Mouse (Mus musculus) hindbrain, embryonic 15.5 days (tissue): ENCODE measurements around the gene Lamc1. TPM values are rescaled to one million over a fixed set of nuclear protein-coding genes. Genes with fewer than 3 reads are reported as not detected.
"Not testable (repeated sequence)": the region's sequence is repeated elsewhere in the genome, so short reads cannot be mapped to it uniquely, and the experiment has no call there.

Experiments used
- ATAC-seq: fragments of 200-750 bp; cut with Nextera tagmentation; 2 replicates; pipeline ENCODE4 v1.8.0; 2017; ENCODE audit warnings: low read depth, moderate number of reproducible peaks, moderate TSS enrichment; ENCODE audit not compliant: low FRiP score
- H3K27ac ChIP-seq: fragments of 300-500 bp; sonication (generic); replicated peaks from 2 replicates; pipeline ENCODE4 v1.5.1; 2015; ENCODE audit warnings: mild to moderate bottlenecking, inconsistent platforms
- H3K27me3 ChIP-seq: fragments of 300-500 bp; sonication (generic); 2 replicates; pipeline ENCODE4 v1.6.1; 2015; ENCODE audit warnings: control low read depth, inconsistent platforms
- H3K36me3 ChIP-seq: fragments of 300-500 bp; sonication (generic); 2 replicates; pipeline ENCODE4 v1.6.1; 2015; ENCODE audit warnings: control low read depth, inconsistent platforms
- H3K4me1 ChIP-seq: fragments of 300-500 bp; sonication (generic); replicated peaks from 2 replicates; pipeline ENCODE4 v1.6.1; 2015; ENCODE audit warnings: control low read depth, inconsistent platforms
- H3K4me2 ChIP-seq: fragments of 300-500 bp; sonication (generic); 2 replicates; pipeline ENCODE4 v1.6.1; 2015; ENCODE audit warnings: moderate library complexity, mild to moderate bottlenecking, inconsistent platforms
- H3K4me3 ChIP-seq: fragments of 300-500 bp; sonication (generic); 2 replicates; pipeline ENCODE4 v1.5.1; 2015; ENCODE audit warnings: mild to moderate bottlenecking, inconsistent platforms
- H3K9ac ChIP-seq: fragments of 300-500 bp; sonication (generic); 2 replicates; pipeline ENCODE4 v1.6.1; 2015; ENCODE audit warnings: inconsistent platforms
- H3K9me3 ChIP-seq: fragments of 300-500 bp; sonication (generic); 2 replicates; pipeline ENCODE4 v1.6.1; 2016; ENCODE audit warnings: control low read depth, inconsistent platforms
- WGBS: fragments of 180-500 bp; shearing (Covaris S2); methylation state at CpG from one replicate; pipeline ENCODE4 v1.1.7; 2015; 5-methylcytosine and 5-hydroxymethylcytosine counted together
- polyA plus RNA-seq: library from polyadenylated mRNA; unstranded; fragments of >200 nt; fragmentation: Nextera tagmentation; extraction: Ambion mirVana; gene quantifications from 2 replicates; pipeline ENCODE4 v1.2.1, GENCODE M21; 2015

Gene Lamc1
- polyA plus RNA-seq, 1 experiment from 2014 or later, result 19.2 TPM

GRCm38 (mm10) chr1:153310190-153310589, 22.4 kb downstream of the Lamc1 start:
- Histone ChIP-seq H3K27ac (no peak overlapping the region), H3K36me3 (no peaks in the 10 kb centered on the region), H3K9ac (no peak overlapping the region), H3K4me1 (peaks cover 22% of the 10 kb centered on the region), H3K4me2 (no peak overlapping the region), H3K27me3 (no peaks in the 10 kb centered on the region), H3K4me3 (no peak overlapping the region), H3K9me3 (no peaks in the 10 kb centered on the region)
- WGBS, result 91% methylated on average over 5 of the region's 5 CpGs
- ATAC-seq, result no peak

- ATAC-seq, result no peak
- Histone ChIP-seq H3K27me3 (no peaks in the 10 kb centered on the region), H3K4me2 (no peak overlapping the region; the same call in 1 of the 2 replicates), H3K36me3 (no peaks in the 10 kb centered on the region), H3K4me3 (no peak overlapping the region), H3K9me3 (no peaks in the 10 kb centered on the region), H3K4me1 (peaks cover 22% of the 10 kb centered on the region), H3K9ac (no peak overlapping the region), H3K27ac (peak overlapping the region; percentile 22; the same call in 1 of the 2 replicates)
- WGBS, result 77% methylated on average over 4 of the region's 4 CpGs
Measured at GRCm38 (mm10) chr1:153309310-153309709, 23.3 kb downstream of the Lamc1 start.

GRCm38 (mm10) chr1:153308915-153309296, 23.7 kb downstream of the Lamc1 start:
- H3K36me3 ChIP-seq, result no peaks in the 10 kb centered on the region
- H3K27me3 ChIP-seq, result no peaks in the 10 kb centered on the region
- peak overlapping the region; percentile 21 for H3K4me2 ChIP-seq
- no peak overlapping the region for H3K4me3 ChIP-seq
- no peak overlapping the region for H3K9ac ChIP-seq
- no peaks in the 10 kb centered on the region for H3K9me3 ChIP-seq
- peaks cover 22% of the 10 kb centered on the region for H3K4me1 ChIP-seq
- WGBS, result 42% methylated on average over 10 of the region's 10 CpGs
- peak overlapping the region; percentile 69 for H3K27ac ChIP-seq
- ATAC-seq, result peak; percentile 59; the same call in 1 of the 2 replicates

DNA sequence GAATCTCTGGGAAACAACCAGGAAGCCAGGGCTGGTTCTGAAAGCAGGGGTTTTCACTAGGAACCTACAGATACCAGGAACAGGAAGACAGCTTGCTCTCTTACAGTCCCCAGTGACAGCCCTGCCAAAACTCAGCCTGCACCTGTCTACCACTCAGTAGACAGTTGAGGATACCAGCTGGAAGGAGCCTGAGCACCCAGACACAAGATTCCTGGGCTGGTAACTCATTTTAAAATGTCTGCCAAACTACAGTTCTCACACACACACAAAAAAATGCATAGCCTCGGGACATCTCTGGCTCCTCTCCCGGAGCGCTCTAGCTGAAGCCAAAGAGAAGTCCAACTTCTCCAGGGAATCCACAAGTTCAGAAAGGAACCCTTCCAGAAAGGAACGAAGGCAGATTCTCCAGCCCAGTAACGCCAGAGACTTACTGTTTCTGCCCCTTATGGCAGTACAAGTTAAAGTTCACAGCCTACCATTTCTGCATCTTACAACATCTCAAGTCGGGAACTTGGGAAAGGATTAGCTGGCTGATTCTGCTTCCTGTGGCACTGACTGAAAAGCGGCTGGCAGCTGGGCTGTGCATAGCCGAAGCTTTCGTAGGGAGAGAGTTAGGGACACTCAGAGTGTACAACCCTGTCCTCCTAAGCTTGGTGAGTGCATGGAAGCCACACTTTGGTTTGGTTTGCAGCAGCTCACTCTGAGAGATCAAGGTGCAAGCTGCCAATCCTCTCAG, 24.2 kb downstream of the Lamc1 start:
- Histone ChIP-seq H3K9me3 (no peaks in the 10 kb centered on the region), H3K4me1 (peaks cover 22% of the 10 kb centered on the region), H3K36me3 (no peaks in the 10 kb centered on the region), H3K4me3 (no peak overlapping the region), H3K27ac (peak overlapping the region; percentile 69), H3K27me3 (no peaks in the 10 kb centered on the region), H3K9ac (no peak overlapping the region), H3K4me2 (peak overlapping the region; percentile 21)
- peak; percentile 65; the same call in 1 of the 2 replicates for ATAC-seq
- WGBS, result 60% methylated on average over 9 of the region's 9 CpGs

GRCm38 (mm10) chr1:153307509-153308178, 24.9 kb downstream of the Lamc1 start:
- no peaks in the 10 kb centered on the region for H3K36me3 ChIP-seq
- H3K9me3 ChIP-seq, result no peaks in the 10 kb centered on the region
- 74% methylated on average over 12 of the region's 12 CpGs for WGBS
- H3K4me2 ChIP-seq, result no peak overlapping the region
- peak overlapping the region; percentile 69 for H3K27ac ChIP-seq
- no peak overlapping the region for H3K9ac ChIP-seq
- H3K4me1 ChIP-seq, result peaks cover 22% of the 10 kb centered on the region
- H3K4me3 ChIP-seq, result no peak overlapping the region
- 0 out of 2 replicates have a peak, but pooled peaks have one; percentile 11 for ATAC-seq
- H3K27me3 ChIP-seq, result no peaks in the 10 kb centered on the region

GRCm38 (mm10) chr1:153305728-153306127, 26.9 kb downstream of the Lamc1 start:
- not testable (repeated sequence) for H3K4me2 ChIP-seq, H3K36me3 ChIP-seq, H3K4me3 ChIP-seq, H3K9ac ChIP-seq, H3K9me3 ChIP-seq, H3K27ac ChIP-seq, H3K27me3 ChIP-seq, ATAC-seq
- WGBS, result 84% methylated on average over 9 of the region's 9 CpGs
- H3K4me1 ChIP-seq, result peaks cover 22% of the 10 kb centered on the region

GRCm38 (mm10) chr1:153305249-153305648, 27.3 kb downstream of the Lamc1 start:
- 94% methylated on average over 22 of the region's 22 CpGs for WGBS
- H3K4me2 ChIP-seq, H3K36me3 ChIP-seq, ATAC-seq, H3K9ac ChIP-seq, H3K9me3 ChIP-seq, H3K27ac ChIP-seq, H3K4me3 ChIP-seq, H3K27me3 ChIP-seq: not testable (repeated sequence)
- H3K4me1 ChIP-seq, result peaks cover 22% of the 10 kb centered on the region

DNA sequence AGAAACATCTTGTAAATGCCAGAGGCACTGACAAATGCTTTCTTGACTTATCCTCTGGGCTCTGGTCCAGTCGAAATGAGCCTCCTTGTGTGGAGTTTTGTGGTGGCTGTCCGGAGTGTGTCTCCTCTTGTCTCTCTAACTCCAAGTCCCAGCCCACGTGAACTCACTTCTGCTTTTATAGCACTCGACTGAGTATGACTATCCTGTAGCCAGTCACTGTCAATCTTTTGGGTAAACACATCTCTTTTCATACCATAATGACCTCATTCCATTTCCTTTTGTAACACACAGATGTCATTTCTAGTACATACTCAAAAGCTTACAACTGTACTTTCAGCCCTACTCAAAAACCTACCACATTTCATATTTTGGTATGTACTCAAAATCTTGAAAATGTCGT, 33.1 kb downstream of the Lamc1 start:
- WGBS, result 84% methylated on average over 5 of the region's 5 CpGs
- ATAC-seq, H3K36me3 ChIP-seq: not testable (repeated sequence)

DNA sequence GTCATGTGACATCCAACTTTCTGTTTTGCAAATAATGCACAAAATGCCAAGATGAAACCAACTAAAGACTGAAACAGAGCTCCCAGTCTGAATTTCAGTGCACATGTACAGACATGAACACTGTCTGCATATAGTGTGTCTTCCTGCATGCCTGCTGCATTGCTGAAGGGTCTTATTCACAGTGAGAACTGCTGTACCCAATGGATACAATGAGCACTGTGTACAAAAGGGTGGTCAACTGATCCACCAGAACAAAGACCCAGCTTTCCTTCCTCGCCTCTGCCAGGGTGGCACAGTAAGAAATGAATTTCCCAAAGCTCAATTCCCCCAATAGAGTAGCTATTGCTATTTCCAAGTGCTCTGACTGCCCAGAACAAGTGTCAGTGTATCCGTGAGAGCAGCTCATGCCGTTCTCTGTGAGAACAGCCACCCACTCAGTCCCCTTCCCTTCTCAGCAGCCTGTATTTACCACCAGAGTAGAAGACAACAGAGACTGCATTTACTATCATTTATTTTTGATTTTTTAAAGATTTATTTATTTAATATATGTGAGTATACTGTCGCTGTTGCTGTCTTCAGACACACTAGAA, 34.7 kb downstream of the Lamc1 start:
- not testable (repeated sequence) for H3K9ac ChIP-seq, H3K4me2 ChIP-seq, H3K9me3 ChIP-seq, H3K27ac ChIP-seq, H3K4me1 ChIP-seq, H3K27me3 ChIP-seq, H3K4me3 ChIP-seq, H3K36me3 ChIP-seq
- WGBS, result 80% methylated on average over 4 of the region's 4 CpGs
- 0 out of 2 replicates have a peak, but pooled peaks have one; percentile 59 for ATAC-seq

More for the DNA sequence above, 33.1 kb downstream of the Lamc1 start:
- H3K9me3 ChIP-seq, H3K9ac ChIP-seq, H3K4me3 ChIP-seq, H3K4me1 ChIP-seq, H3K27me3 ChIP-seq, H3K4me2 ChIP-seq, H3K27ac ChIP-seq: not testable (repeated sequence)

DNA sequence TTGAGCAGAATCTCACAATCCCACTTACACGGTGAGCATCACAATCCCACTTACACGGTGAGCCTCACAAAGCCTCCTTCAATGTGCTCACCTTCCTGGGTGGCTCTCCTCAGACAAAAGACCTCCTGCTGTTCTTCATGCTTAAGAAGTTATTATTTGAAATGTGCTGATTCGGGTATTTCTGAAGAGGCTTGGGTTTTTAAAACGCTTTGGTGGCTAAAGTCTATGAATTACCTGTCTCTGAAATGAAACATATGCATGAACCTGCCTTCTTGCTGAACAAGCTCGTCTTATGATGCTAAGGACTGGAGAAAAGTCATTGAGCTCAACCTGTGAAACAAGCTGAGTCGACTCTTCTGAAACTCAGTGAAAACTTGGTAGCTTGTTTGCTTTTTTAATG, 36.6 kb downstream of the Lamc1 start:
- Histone ChIP-seq H3K4me1 (peaks cover 16% of the 10 kb centered on the region), H3K36me3 (no peaks in the 10 kb centered on the region), H3K4me3 (no peak overlapping the region), H3K9ac (no peak overlapping the region), H3K9me3 (no peaks in the 10 kb centered on the region), H3K4me2 (no peak overlapping the region), H3K27ac (no peak overlapping the region), H3K27me3 (no peaks in the 10 kb centered on the region)
- no peak for ATAC-seq
- 62% methylated on average over 6 of the region's 6 CpGs for WGBS

DNA sequence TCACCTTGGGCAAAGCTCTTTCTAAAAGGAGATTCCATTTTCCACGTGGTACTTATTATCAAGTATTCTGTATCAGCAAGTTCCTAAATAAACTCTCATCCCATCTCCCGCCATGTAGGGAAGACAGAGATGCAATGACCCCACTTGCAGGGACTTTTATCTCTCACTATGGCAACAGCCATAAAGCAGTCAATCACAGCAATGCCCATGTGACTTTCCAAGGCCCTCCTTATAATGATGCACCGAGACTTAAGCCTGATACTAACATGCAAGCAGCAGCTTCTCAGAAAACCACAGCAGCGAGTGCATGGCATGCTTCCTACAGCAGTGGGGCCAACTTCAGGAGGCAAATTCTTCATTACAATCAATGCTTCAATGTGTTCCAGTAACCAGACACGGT, 39.7 kb downstream of the Lamc1 start:
- Histone ChIP-seq H3K4me2 (no peak overlapping the region), H3K27ac (no peak overlapping the region), H3K9ac (no peak overlapping the region), H3K36me3 (no peaks in the 10 kb centered on the region), H3K4me3 (no peak overlapping the region), H3K9me3 (no peaks in the 10 kb centered on the region), H3K27me3 (no peaks in the 10 kb centered on the region), H3K4me1 (peaks cover 16% of the 10 kb centered on the region)
- 44% methylated on average over 5 of the region's 5 CpGs for WGBS
- no peak for ATAC-seq

- Histone ChIP-seq H3K4me2 (no peak overlapping the region), H3K9me3 (no peaks in the 10 kb centered on the region), H3K27ac (no peak overlapping the region), H3K9ac (no peak overlapping the region), H3K27me3 (no peaks in the 10 kb centered on the region), H3K4me1 (peaks cover 16% of the 10 kb centered on the region), H3K4me3 (no peak overlapping the region), H3K36me3 (no peaks in the 10 kb centered on the region)
- WGBS, result 59% methylated on average over 6 of the region's 6 CpGs
- no peak for ATAC-seq
Measured at GRCm38 (mm10) chr1:153292202-153292601, 40.4 kb downstream of the Lamc1 start.
